Mouse (Mus musculus) naive thymus-derived CD4-positive, alpha-beta T cell, adult 2 months (primary cell): ENCODE data around the gene A530084C06Rik.

Experiments
- DNase-seq: peaks from one replicate; pipeline ENCODE4 v3.0.0-alpha.2; 2011; ENCODE audit warnings: low read depth

Gene A530084C06Rik

GRCm38 (mm10) chr13:31543021-31543420 is 16.1 kb downstream of the A530084C06Rik start:
- DNase-seq = no peak

GRCm38 (mm10) chr13:31534726-31535125 is 24.4 kb downstream of the A530084C06Rik start:
- DNase-seq = no peak

GRCm38 (mm10) chr13:31531651-31532061 is 27.5 kb downstream of the A530084C06Rik start:
- no peak for DNase-seq

- no peak for DNase-seq
Measured at GRCm38 (mm10) chr13:31531186-31531585, 27.9 kb downstream of the A530084C06Rik start.

- no peak for DNase-seq
Measured at GRCm38 (mm10) chr13:31524976-31525375, 34.2 kb downstream of the A530084C06Rik start.

GRCm38 (mm10) chr13:31518971-31519370 is 40.2 kb downstream of the A530084C06Rik start:
- no peak for DNase-seq

GRCm38 (mm10) chr13:31518411-31518886 is 40.7 kb downstream of the A530084C06Rik start:
- no peak for DNase-seq

GRCm38 (mm10) chr13:31515261-31515660 is 43.9 kb downstream of the A530084C06Rik start:
- DNase-seq = no peak

GRCm38 (mm10) chr13:31506494-31507167 is 52.5 kb downstream of the A530084C06Rik start:
- DNase-seq = no peak
